Mouse (Mus musculus): Measurements from ENCODE around the gene Itsn1.

Itsn1 gene

DNA sequence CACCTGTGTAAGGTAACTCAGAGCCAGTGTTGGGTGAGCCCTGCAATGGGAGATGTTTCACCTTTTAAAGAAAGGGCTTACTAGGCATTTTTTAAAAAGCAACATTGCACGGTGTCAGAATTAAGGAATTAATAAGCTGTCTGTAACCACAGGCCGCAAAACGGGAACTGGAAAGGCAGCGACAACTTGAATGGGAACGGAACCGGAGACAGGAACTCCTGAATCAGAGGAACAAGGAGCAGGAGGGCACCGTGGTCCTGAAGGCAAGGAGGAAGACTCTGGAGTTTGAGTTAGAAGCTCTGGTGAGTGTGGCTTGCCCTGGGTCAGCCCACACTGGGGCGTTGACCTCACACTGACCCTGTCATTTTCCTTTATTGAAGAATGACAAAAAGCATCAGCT, 91.2 kb downstream of the Itsn1 start:
- DNase-seq = no peak

DNA sequence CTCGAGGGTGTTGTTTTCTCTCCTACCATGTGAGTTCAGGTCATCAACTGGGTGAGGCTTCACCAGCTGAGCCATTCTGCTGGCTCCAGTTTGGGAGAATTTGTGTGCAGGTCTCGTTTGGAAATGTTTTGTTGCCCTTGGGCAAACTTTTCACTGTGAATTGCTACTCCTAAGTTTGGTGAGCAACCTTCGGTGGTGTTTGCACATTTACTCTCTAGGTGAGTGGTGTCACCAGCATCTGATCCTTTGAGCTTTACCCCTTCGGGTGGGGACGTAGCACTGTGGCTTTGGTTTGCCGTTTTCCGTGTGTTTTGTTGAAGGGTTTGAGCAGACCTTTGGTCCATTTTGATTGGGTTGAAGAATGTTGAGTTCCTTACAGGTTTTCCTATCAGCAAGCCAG, 93.2 kb downstream of the Itsn1 start:
- DNase-seq = no peak

DNA sequence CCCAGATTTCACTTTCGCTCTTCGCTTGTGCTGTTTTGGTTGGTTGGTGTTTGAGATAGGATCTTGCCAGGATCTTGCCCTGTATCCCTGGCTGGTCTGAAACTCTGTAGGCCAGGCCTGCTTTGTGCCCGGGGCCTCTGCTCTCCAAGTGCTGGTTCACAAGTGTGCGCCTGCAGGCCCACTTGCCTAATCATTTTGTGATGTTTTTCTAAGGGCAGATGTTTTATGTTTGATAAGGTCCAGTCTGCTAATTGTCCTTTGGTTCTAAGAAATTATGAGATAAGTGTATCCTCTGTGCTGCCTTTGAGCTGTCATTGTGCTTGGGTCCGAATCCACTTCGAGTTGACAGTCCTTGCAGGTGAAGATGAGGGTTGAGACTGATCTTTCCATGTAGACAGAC, 93.7 kb downstream of the Itsn1 start:
- DNase-seq = no peak

DNA sequence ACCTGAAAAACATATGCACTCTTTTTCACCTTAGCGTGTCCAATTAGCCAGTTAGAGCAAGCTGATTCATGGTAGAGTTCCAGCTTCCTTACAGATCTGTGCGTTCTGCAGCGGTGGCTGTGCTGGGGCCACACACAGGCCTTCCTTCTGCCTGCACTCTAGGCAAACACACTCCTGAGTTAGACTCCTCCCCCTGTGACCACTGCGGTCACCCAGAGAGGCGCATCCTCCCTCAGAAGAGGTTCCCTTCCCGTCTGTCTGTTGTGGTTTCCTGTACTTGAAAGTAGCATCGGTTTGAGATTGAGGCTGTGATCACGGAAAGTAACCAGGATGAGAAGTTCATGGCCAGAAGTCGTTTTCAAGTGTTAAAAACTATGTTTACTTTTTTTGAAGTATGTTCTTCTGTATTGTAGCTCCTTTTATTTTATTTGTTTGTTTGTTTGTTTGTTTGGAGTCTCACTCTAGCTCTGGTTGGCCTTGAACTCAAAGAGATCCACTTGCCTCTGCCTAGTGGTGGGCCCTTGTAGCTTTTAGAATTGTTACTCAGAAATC, 96.8 kb downstream of the Itsn1 start:
- DNase-seq = no peak

DNA sequence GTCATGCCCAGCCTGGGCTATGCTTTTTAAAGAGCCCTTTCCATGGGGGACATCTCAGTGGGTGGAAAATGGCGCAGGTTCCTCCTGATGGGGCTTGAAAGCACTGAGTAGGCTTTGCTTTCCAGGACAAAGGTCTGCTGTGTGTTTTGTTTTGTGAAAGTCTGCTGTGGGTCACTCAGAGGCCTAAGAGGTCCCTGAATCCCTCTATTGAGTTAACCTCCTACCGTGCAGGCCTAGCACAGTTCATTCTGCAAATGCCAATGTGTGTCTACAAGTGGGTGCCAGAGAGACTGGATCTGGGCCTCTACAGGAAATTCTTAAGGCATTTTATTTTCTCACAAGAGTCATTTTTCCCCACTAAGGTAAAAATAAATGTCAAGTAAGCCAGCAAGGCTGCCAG, 97.8 kb downstream of the Itsn1 start:
- no peak for DNase-seq

DNA sequence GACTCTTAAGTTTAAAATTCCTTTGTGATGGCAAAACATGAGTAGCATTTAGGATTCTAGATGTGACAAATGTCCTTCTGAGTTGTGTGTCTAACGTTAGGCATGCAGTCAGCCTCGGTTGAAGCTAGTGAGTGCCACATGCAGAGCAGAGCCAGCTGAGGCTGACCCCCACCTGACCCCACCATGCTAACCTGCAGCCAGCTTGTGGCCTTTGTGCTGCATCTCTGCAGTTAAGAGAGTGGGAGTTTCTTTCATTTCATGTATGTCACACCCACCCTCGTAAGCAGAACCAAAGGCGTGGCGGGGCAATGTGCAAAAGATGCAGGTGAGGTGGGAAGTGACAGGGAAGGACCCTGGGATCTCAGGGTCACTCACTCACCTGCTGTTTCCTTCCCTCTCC, 98.4 kb downstream of the Itsn1 start:
- DNase-seq = no peak

DNA sequence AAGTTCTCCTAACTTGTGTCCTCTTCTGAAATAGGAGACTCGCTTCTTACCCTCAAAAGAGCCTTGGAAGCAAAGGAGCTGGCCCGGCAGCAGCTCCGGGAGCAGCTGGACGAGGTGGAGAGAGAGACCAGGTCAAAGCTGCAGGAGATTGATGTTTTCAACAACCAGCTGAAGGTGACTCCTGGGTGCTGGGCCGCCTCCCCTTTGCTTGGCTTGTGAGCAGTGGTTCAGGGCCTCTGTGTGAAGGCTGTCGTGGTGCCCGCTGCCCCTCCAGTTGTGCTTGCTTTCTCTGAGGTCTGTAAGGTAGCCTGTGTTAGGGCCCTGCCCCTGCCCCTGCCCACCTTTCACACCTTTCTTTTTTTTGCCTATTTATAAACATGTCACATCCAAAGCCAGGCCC, 99.1 kb downstream of the Itsn1 start:
- DNase-seq = no peak

DNA sequence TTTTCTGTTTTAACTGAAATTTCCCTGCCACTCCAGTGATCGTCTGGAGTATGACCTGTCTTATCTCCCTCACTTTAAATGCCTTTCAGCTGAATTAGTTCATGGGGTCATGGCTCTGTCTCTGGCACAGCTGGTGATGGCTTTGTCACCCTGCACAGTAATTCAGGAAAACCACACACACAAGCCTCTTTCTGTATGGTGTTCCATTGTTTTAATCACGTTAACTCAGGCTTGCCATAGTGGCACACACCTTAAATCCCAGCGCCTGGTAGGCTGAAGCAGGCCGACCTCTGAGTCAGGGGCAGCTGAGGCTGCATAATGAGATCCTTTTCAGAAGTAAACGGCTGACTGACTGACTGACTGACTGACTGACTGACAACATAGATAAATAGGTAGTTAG, 99.5 kb downstream of the Itsn1 start:
- DNase-seq = no peak

DNA sequence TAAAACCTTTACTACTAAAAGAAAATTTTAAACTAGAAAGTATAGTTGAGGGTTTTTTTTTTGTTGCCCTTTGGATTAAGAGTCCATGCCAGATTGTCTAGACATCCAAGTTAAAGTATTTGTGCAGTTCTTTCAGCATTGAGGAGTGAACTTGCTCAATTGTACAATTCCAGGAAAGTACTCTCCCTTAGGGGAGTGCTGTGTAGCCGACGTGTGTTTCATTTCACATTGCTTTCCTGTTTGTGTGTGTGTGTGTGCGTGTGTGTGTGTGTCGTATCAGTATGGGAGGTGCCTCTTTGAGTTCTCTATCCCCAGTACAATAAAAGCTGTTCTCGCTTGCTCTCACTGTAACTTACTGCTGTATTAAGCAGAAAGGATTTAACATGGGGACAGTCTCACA, 100.0 kb downstream of the Itsn1 start:
- DNase-seq = no peak

DNA sequence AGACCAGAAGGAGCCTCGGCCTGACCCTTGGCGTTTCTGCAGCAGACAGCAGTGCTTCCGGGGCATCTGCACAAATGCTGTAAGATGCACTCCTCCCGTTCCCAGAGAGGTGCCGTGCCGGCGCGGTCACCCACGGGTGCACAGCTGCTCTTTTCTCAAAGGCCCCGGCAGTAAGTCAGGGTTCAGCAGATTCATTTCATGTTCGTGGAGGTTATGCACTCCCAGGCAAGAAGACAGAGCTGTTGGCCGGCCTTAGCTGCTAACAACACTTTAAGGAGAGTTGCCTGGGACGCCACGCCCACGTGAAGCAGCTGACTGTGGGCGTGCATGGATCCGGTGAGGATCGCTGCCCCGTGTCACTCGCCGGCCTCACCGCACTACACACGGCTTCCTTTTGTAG, 101.2 kb downstream of the Itsn1 start:
- DNase-seq = no peak

DNA sequence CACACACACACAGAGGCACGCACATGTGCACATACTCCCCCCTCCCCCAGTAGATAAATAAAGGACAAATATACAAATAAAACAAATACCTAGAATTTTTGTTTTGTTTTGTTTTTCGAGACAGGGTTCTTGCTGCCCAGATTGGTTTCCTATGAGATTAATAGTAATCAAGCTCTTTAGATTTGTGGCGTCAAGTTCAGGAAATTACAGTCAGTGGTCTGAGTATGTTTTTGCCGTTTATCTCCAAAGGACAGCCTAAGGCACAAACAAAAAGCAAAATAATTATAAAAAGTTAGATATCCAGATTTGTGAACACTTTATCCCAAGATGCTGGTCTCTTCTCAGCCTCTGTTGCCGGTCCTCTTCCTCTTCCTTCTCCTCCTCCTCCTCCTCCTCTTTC, 104.0 kb downstream of the Itsn1 start:
- DNase-seq = no peak

DNA sequence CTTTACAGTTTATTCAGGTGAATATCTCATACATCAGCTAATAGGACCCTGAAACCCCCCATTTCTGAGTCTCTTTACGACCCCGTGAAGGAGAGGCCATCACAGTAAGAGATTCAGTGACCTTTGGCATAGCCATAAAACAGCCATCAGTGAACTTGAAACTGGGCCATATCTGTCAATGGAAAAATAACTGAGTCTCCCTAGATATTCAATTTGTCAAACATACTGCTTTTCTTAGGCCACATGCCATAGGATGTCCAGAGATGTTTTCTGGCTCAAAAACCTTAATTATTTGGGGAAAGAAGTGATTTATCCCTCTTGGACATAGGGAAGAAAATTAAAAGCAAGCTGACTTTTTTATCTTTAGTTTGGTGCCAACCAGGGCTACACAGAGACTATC, 104.5 kb downstream of the Itsn1 start:
- DNase-seq = no peak

DNA sequence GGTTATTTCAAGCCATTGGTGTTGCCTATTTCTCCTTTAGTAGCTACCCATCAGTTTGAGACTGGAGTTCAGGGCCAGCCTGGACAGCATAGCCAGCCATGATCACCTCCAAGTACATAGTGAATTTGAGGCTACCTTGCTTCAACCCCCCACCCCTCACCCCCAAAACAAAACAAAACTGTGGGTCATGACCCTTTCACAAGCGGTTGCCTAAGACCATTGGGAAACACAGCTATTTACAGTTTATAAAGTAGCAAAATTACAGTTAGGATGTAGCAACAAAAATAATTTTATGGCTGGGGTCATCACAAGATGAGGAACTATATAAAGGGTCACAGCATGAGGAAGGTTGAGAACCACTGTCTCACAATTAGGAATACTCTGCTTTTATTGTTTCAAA, 104.9 kb downstream of the Itsn1 start:
- no peak for DNase-seq

DNA sequence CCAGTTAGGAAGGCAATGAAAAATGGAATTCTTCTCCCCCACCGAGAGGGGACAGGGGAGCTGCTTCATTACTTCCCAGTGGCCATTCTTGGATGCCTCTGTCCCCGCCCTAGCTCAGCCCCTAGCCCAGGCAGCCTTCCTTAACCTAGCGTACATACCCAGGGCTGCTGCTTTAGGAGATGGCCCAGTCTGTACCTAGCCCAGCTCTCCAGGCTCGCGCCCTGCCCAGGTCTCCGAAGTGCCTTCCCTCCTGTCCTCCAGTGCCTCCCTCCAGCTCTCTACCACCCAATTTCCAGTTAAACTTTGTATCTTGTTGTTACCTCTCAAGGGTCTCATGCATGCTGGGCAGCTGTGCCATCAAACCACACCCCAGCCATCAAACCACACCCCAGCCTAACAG, 106.7 kb downstream of the Itsn1 start:
- no peak for DNase-seq

DNA sequence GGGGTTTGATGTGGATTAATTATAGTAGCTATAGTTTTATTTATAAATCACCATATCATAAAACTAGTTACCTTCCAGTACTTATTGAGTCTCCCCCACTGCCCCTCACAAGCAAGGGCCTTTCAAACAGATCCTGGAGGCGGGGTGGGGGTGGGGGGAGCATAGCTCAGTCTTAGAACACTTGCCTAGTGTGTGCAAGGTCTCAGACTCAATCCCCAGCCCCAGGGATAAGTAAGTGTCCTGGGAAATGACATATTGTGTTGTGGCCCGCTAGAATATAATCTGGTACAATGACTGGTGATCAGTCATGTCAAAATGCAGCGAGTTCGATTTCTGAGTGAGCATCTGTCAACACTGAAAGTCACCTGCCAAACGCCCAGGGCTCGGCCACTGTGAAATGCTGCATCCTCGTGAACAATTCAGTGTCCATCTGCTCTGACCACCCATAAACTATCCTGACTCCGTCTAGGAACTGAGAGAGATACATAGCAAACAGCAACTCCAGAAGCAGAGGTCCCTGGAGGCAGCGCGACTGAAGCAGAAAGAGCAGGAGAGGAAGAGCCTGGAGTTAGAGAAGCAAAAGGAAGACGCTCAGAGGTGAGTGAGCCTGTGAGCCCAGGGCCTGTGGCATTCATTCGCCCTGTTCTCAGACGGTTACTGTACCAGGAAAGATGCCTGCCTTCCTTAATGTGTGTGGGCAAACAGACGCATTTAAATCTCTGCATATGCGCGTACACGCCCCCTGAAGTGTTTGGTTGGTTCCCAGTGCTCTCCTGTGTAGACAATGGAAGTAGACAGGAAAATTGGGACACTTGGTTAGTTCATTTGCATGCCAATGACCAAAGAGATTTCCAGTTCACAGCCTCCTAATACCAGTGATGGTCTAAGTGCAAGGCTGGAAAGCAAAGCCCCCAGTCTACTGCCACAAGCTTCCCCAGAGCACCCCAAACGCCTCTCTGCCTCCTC, 107.8 kb downstream of the Itsn1 start:
- no peak for DNase-seq

DNA sequence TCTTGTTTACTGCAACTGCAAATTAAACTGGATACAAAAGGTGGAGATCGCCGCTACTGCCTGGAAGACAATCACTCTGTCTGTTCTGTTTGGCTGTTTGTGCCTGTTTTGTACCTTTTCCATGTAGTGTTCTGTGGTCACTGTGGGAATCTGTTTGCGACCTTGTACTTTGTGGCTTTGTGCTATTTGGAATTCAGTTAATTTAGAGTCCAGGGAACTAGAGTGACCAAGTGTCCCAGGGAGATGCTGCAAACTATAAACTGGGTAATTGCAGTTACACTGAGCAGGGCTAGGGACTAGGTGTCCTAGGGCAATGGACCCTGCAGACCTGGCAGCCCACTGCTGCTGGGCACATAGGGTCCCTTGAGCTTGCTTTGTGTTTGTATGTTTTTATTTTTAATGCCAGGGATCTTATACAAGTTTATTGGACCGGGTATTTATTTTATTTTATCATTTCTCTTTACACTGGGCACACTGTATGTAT, 108.5 kb downstream of the Itsn1 start:
- DNase-seq = no peak

DNA sequence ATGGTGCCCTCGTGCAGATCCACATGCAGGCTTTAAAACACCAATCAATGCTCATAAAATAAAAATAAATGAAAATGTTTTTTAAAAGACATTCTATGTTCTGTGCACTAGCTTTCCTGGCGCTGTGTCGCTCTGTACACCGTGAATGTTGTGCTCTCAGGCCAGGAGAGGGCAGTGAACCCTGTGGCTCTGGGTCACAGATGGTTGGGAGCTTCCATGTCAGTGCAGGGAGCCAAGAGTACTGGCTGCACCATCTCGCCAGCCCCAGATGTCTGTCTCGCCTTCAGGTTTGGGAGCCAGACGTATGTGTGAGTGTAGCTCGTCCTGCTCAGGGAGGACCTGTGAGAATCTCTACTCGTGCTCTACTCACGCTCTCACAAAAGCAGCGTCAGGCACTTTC, 109.7 kb downstream of the Itsn1 start:
- DNase-seq = peak; percentile 52 to 64

DNA sequence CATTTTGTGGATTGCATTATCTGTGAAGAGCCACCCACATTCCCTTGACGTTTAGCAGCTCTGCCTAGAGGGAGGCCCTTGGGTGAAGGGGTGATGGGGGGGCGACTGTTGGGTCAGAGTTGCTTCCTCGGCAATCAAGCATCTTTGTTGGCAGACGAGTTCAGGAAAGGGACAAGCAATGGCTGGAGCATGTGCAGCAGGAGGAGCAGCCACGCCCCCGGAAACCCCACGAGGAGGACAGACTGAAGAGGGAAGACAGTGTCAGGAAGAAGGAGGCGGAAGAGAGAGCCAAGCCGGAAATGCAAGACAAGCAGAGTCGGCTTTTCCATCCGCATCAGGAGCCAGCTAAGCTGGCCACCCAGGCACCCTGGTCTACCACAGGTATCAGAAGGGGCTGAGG, 110.4 kb downstream of the Itsn1 start:
- DNase-seq = no peak

DNA sequence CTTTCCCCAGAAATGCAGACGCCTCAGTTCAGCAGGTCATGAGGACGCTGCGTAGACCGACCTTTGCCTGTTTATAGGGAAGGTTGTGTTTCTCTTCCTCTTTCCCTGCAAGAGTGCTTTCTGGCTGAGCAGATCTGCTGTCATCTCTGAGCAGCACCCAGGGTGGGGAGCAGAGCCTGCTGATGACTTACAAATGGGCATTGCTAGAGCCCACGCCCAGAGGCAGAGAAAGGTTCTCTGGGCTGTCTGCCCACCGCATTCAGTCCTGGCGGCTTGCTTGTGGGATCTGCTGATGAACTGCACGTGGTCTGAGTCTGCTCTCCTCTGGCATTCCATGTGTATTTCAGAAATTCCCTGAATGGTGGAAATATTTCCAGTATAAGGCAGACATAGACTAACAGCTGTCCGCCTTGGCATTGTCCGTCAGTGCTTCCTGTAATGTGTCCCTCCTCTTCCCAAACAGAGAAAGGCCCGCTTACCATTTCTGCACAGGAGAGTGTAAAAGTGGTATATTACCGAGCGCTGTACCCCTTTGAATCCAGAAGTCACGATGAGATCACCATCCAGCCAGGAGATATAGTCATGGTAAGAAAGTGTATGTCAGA, 112.0 kb downstream of the Itsn1 start:
- no peak for DNase-seq

DNA sequence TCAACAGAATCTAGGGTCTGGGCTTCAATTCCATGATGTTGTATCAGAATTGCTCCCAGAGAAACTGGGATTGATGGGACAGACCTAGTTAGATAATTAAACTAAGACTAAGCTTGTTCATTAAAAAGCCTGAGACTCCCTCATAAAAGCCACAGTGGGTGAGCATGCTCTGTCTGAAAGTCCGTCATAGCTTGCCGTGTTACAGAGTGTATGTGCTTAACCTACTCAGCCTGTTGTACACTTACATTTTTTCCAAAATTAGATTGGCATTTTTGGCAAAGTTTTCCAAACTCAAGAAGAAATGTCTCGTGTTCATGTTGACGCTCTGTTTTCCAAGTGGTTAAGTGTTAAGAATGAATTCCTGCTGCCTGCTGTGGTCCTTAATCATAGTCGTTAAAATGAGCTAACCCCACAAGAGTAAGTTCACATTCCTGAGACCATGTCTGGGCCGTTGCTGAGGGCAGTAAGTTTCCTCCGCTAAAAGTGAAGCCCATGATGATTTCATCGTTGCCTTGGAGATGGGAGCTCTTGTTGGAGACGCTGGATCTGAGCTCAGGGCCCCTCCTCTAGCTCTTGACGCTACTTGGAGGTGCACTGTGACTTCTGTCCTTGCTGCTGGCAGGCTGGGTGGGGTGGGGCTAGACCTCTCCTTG, 117.1 kb downstream of the Itsn1 start:
- DNase-seq = no peak

DNA sequence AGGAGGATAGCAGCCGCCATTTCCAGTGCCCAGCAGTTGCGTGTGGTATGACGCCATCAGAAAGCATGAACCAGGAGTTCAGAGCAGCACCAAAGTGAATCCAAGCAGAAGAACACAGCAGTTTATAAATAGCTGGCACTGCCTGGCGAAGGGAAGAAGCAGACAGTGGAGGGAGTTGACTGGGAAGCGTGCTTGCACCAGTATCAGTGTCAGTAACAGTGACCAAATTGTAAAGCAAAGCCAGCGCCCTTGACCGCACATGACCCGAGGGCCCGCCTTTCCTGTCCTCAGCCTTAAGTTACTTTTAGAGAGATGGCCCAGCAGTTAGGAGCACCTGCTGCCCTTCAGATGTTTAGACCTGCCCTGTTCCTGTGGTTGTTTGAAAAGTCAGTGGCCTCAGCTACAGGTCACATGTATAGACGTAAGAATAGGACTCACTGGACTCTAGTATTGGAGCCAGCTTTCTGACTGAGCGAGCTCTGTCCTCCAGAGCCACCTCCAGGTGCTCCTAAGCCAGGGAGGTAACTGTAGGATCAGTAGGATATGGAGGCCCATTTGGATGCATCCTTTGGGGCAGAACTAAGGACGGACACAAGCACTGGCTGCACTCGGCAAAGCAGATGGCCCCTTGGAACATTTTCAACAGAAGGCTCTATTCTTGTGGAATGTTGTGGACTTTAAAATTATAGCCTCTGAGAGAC, 118.6 kb downstream of the Itsn1 start:
- DNase-seq = peak; percentile 61 to 67

DNA sequence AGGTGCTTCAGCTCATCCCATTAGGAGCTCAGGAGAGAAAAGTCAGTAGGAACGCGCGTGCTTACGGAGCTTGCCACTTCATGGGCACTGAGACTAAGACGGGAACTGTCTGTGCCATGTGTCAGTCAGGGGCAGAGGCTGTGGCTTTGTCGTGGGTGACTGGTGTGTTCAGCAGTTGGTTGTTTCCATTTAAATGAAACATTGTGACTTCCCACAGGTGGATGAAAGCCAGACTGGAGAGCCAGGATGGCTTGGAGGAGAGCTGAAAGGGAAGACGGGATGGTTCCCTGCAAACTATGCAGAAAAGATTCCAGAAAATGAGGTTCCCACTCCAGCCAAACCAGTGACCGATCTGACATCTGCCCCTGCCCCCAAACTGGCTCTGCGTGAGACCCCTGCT, 119.4 kb downstream of the Itsn1 start:
- DNase-seq = peak in 1 of 2 experiments; percentile 38

Measured in cerebellum, adult 18-20 months (tissue).